Mouse (Mus musculus) MEL (cell line): ENCODE results near the gene Itsn1. TPM values are rescaled to one million over a fixed set of nuclear protein-coding genes. Genes with fewer than 3 reads are reported as not detected.

Experiments
- DNase-seq: peaks from one replicate; pipeline ENCODE4 v3.0.0; 2011; ENCODE audit warnings: low read depth, low spot score
- H3K27ac ChIP-seq: 2 replicates; pipeline ENCODE4 v1.5.1; 2012; ENCODE audit warnings: low read depth, mild to moderate bottlenecking, control low read depth, low read length, moderate library complexity; ENCODE audit not compliant: control insufficient read depth
- H3K27me3 ChIP-seq, 2 experiments: fragments of 150-350 bp in 1 of 2; sonication (generic) in 1 of 2; 2 replicates each; pipeline ENCODE4 v1.6.1; 2012; ENCODE audit warnings: low read length in 2 of 2, mild to moderate bottlenecking in 2 of 2, improper control_type of control experiment in 1 of 2, moderate library complexity in 1 of 2; ENCODE audit not compliant: insufficient read depth in 2 of 2, control insufficient read depth in 1 of 2
- H3K36me3 ChIP-seq, 2 experiments: 2 replicates each; pipeline ENCODE4 v1.6.1; 2012 to 2014; ENCODE audit warnings: low read length in 2 of 2, improper control_type of control experiment in 1 of 2, inconsistent platforms in 1 of 2, mild to moderate bottlenecking in 1 of 2; ENCODE audit not compliant: insufficient read depth in 2 of 2, control insufficient read depth in 1 of 2
- H3K4me1 ChIP-seq, 2 experiments: fragments of 150-350 bp in 1 of 2; sonication (generic) in 1 of 2; 2 replicates each; pipeline ENCODE4 v1.6.1; 2012; ENCODE audit warnings: low read length in 2 of 2, improper control_type of control experiment in 1 of 2, mild to moderate bottlenecking in 1 of 2; ENCODE audit not compliant: insufficient read depth in 2 of 2, control insufficient read depth in 1 of 2
- H3K4me3 ChIP-seq, 2 experiments: fragments of 150-350 bp in 1 of 2; sonication (generic) in 1 of 2; 2 replicates each; pipeline ENCODE4 v1.5.1; 2012; ENCODE audit warnings: low read depth in 2 of 2, low read length in 2 of 2, mild to moderate bottlenecking in 2 of 2, moderate library complexity in 2 of 2, control low read depth in 1 of 2, improper control_type of control experiment in 1 of 2; ENCODE audit not compliant: control insufficient read depth in 1 of 2, insufficient read depth in 1 of 2
- H3K79me2 ChIP-seq: 2 replicates; pipeline ENCODE4 v1.6.1; 2012; ENCODE audit warnings: mild to moderate bottlenecking, low read length, moderate library complexity; ENCODE audit not compliant: control insufficient read depth, poor library complexity, insufficient read depth
- H3K9ac ChIP-seq: 2 replicates; pipeline ENCODE4 v1.6.1; 2012; ENCODE audit warnings: low read depth, mild to moderate bottlenecking, control low read depth, low read length, moderate library complexity; ENCODE audit not compliant: control insufficient read depth, poor library complexity, severe bottlenecking
- H3K9me3 ChIP-seq: fragments of 150-350 bp; sonication (generic); replicated peaks from 2 replicates; pipeline ENCODE4 v1.6.1; 2012; ENCODE audit warnings: mild to moderate bottlenecking, low read length, improper control_type of control experiment, moderate library complexity; ENCODE audit not compliant: insufficient read depth
- BHLHE40 ChIP-seq: IDR thresholded peaks from 2 replicates; pipeline ENCODE4 v1.6.1; 2012; ENCODE audit warnings: low read depth, mild to moderate bottlenecking, inconsistent platforms, low read length, improper control_type of control experiment, borderline replicate concordance
- CHD2 ChIP-seq: IDR thresholded peaks from 2 replicates; pipeline ENCODE4 v1.6.1; 2011; ENCODE audit warnings: low read length, improper control_type of control experiment
- ELF1 ChIP-seq: IDR thresholded peaks from 2 replicates; pipeline ENCODE4 v1.6.1; 2014; ENCODE audit warnings: low read depth, mild to moderate bottlenecking, inconsistent platforms, low read length, improper control_type of control experiment, moderate library complexity
- ETS1 ChIP-seq: IDR thresholded peaks from 2 replicates; pipeline ENCODE4 v1.6.1; 2012; ENCODE audit warnings: low read depth, mild to moderate bottlenecking, inconsistent platforms, low read length, improper control_type of control experiment, moderate library complexity
- GABPA ChIP-seq: IDR thresholded peaks from 2 replicates; pipeline ENCODE4 v1.6.1; 2012; ENCODE audit warnings: low read depth, mild to moderate bottlenecking, inconsistent platforms, low read length, improper control_type of control experiment, moderate library complexity
- JUND ChIP-seq: IDR thresholded peaks from 2 replicates; pipeline ENCODE4 v1.6.1; 2011; ENCODE audit warnings: low read depth, mild to moderate bottlenecking, improper control_type of control experiment, low read length
- MXI1 ChIP-seq: IDR thresholded peaks from 2 replicates; pipeline ENCODE4 v1.6.1; 2011; ENCODE audit warnings: mild to moderate bottlenecking, low read depth, low read length, improper control_type of control experiment
- NELFE ChIP-seq: IDR thresholded peaks from 2 replicates; pipeline ENCODE4 v1.6.1; 2011; ENCODE audit warnings: low read depth, low read length, improper control_type of control experiment
- NRF1 ChIP-seq: IDR thresholded peaks from 2 replicates; pipeline ENCODE4 v1.6.1; 2014; ENCODE audit warnings: low read depth, mild to moderate bottlenecking, inconsistent platforms, low read length, improper control_type of control experiment, moderate library complexity; ENCODE audit not compliant: poor library complexity, insufficient read depth, severe bottlenecking
- POLR2AphosphoS2 ChIP-seq: IDR thresholded peaks from 2 replicates; pipeline ENCODE4 v1.6.1; 2011; ENCODE audit warnings: low read length, improper control_type of control experiment
- RAD21 ChIP-seq: IDR thresholded peaks from 2 replicates; pipeline ENCODE4 v1.6.1; 2011; ENCODE audit warnings: mild to moderate bottlenecking, low read depth, low read length, improper control_type of control experiment
- SIN3A ChIP-seq: IDR thresholded peaks from 2 replicates; pipeline ENCODE4 v1.6.1; 2012; ENCODE audit warnings: low read length, improper control_type of control experiment, inconsistent platforms
- TAL1 ChIP-seq: IDR thresholded peaks from 2 replicates; pipeline ENCODE4 v1.6.1; 2012; ENCODE audit warnings: mild to moderate bottlenecking, inconsistent platforms, low read length, moderate library complexity, mixed read lengths
- USF1 ChIP-seq: IDR thresholded peaks from 2 replicates; pipeline ENCODE4 v1.6.1; 2014; ENCODE audit warnings: low read depth, mild to moderate bottlenecking, inconsistent platforms, low read length, improper control_type of control experiment, moderate library complexity
- USF2 ChIP-seq, 2 experiments: IDR thresholded peaks; 2 replicates each; pipeline ENCODE4 v1.6.1; 2011 to 2012; ENCODE audit warnings: improper control_type of control experiment in 2 of 2, low read length in 2 of 2, borderline replicate concordance in 1 of 2, inconsistent platforms in 1 of 2, low read depth in 1 of 2, mild to moderate bottlenecking in 1 of 2; ENCODE audit not compliant: insufficient read depth in 1 of 2
- ZMIZ1 ChIP-seq: IDR thresholded peaks from 2 replicates; pipeline ENCODE4 v1.6.1; 2012; ENCODE audit warnings: low read depth, mild to moderate bottlenecking, inconsistent platforms, low read length, improper control_type of control experiment, moderate library complexity
- polyA plus RNA-seq, 2 experiments: library from polyadenylated mRNA; stranded (reverse) in 1 of 2; unstranded in 1 of 2; fragments of >175 nt in 1 of 2; fragments of >200 nt in 1 of 2; gene quantifications; 2 replicates each; pipeline versions ENCODE4 v1.2.1 to v1.2.4; 2012; ENCODE audit warnings: low replicate concordance in 2 of 2, low read depth in 1 of 2; ENCODE audit not compliant: insufficient read length in 2 of 2, insufficient read depth in 1 of 2, missing spikeins in 1 of 2
- total RNA-seq: library from RNA; depleted of rRNA; stranded (reverse); fragments of 300-350 nt; gene quantifications from 2 replicates; pipeline ENCODE4 v1.2.3, GENCODE M21; 2012

Itsn1 gene
- total and polyA plus RNA-seq, 3 experiments = 14.7 to 36.5 TPM; not detected in 1

GRCm38 (mm10) chr16:91850175-91850574 lies 121.1 kb downstream of the Itsn1 start:
- no peak for TF ChIP-seq JUND
- TF ChIP-seq USF2 (IDR thresholded peaks at IDR 0.05; ENCODE audit: borderline replicate concordance in 1 of 2, insufficient read depth in 1 of 2, low read depth in 1 of 2, low read length in 2 of 2) = no peak
- TF ChIP-seq TAL1 = no peak
- no peak for TF ChIP-seq ETS1
- no peak for TF ChIP-seq MXI1
- no peak for TF ChIP-seq NELFE
- no peak for TF ChIP-seq NRF1
- no peak for TF ChIP-seq POLR2AphosphoS2
- TF ChIP-seq BHLHE40 = no peak
- Histone ChIP-seq H3K27ac (no peak overlapping the region), H3K27me3 (no peaks in the 10 kb centered on the region), H3K9ac (no peak overlapping the region), H3K4me1 (no peaks in the 10 kb centered on the region), H3K79me2 (no peaks in the 10 kb centered on the region), H3K36me3 (no peaks in the 10 kb centered on the region), H3K4me3 (no peak overlapping the region), H3K9me3 (no peaks in the 10 kb centered on the region)
- DNase-seq = no peak

GRCm38 (mm10) chr16:91851456-91852231 lies 122.6 kb downstream of the Itsn1 start:
- DNase-seq = no peak
- Histone ChIP-seq H3K4me1 (no peaks in the 10 kb centered on the region), H3K9ac (no peak overlapping the region), H3K4me3 (no peak overlapping the region), H3K36me3 (no peaks in the 10 kb centered on the region), H3K27me3 (no peaks in the 10 kb centered on the region), H3K27ac (no peak overlapping the region), H3K79me2 (no peaks in the 10 kb centered on the region), H3K9me3 (no peaks in the 10 kb centered on the region)
- TF ChIP-seq JUND = no peak
- TF ChIP-seq USF1 = no peak
- TF ChIP-seq RAD21 = no peak
- no peak for TF ChIP-seq NELFE

GRCm38 (mm10) chr16:91852753-91853152 lies 123.7 kb downstream of the Itsn1 start:
- DNase-seq = no peak
- Histone ChIP-seq H3K36me3 (no peaks in the 10 kb centered on the region), H3K4me1 (no peaks in the 10 kb centered on the region), H3K9ac (no peak overlapping the region), H3K27me3 (no peaks in the 10 kb centered on the region), H3K27ac (no peak overlapping the region), H3K4me3 (no peak overlapping the region), H3K79me2 (no peaks in the 10 kb centered on the region), H3K9me3 (no peaks in the 10 kb centered on the region)
- no peak for TF ChIP-seq ELF1
- TF ChIP-seq CHD2 = no peak
- no peak for TF ChIP-seq BHLHE40
- TF ChIP-seq GABPA = no peak
- TF ChIP-seq SIN3A = no peak
- no peak for TF ChIP-seq ZMIZ1
